10 mouse cellular contexts compared by ENCODE assay signal in genomic region chr16:10958763-10959440, GRCm38 (mm10).
DNase-seq lines count a peak whose midpoint lies in the region; ATAC-seq and TF ChIP-seq lines count a peak whose summit lies in the region.
"Had no signal": no experiment of that assay in that cellular context is flagged by ENCODE, and none has a peak within 500 bp of the region (broad histone marks: within the 10 kb centered on the region; RNA-seq: fewer than 3 reads in every experiment).

No protein-coding gene starts in this region.

- H3K4me2 ChIP-seq in lung, postnatal 0 days (replicated peaks; ENCODE audit: low read depth, low read length) = no peak overlapping the region

- peaks cover 72% of the 10 kb centered on the region for H3K36me3 ChIP-seq in limb, embryonic 10.5 days
- peaks cover 31% of the 10 kb centered on the region for H3K36me3 ChIP-seq in lung, postnatal 0 days (ENCODE audit: insufficient read depth, low read length)

- TF ChIP-seq CTCF in lung, postnatal 0 days (IDR thresholded peaks at IDR 0.05) = no peak

- peak overlapping the region; percentile 37 for H3K27ac ChIP-seq in limb, embryonic 10.5 days
- no peak overlapping the region for H3K27ac ChIP-seq in lung, postnatal 0 days (ENCODE audit: low read length)

- H3K9me3 ChIP-seq in limb, embryonic 10.5 days (replicated peaks) = no peaks in the 10 kb centered on the region
- H3K9me3 ChIP-seq in lung, postnatal 0 days (ENCODE audit: low read length) = no peaks in the 10 kb centered on the region

- no peak for ATAC-seq in lung, postnatal 0 days
- ATAC-seq: intestine, embryonic 16.5 days had no signal

- 80% methylated on average over 7 of the region's 7 CpGs for WGBS in limb, embryonic 10.5 days
- 69% methylated on average over 7 of the region's 7 CpGs for WGBS in lung, postnatal 0 days

- peak; percentile 27 to 32 for DNase-seq in cerebellum, postnatal 14 days
- no peak for DNase-seq in cerebellum, adult 18-20 months
- peak; percentile 43 for DNase-seq in brain, adult 2 months (ENCODE audit: low read depth, low spot score)
- DNase-seq in forelimb bud, embryonic 11.5 days (ENCODE audit: low read depth, low spot score) = peak; percentile 28
- DNase-seq in limb, embryonic 10.5 days (ENCODE audit: low spot score) = no peak
- DNase-seq in embryo, embryonic 11 days = no peak
- DNase-seq in retina, embryonic 14.5 days (ENCODE audit: low spot score) = no peak
- DNase-seq in lung, postnatal 0 days (ENCODE audit: low spot score) = no peak
- DNase-seq: liver had no signal

- H3K4me1 ChIP-seq in limb, embryonic 10.5 days = peaks cover 14% of the 10 kb centered on the region; the same call in 1 of the 2 replicates
- H3K4me1 ChIP-seq in lung, postnatal 0 days (ENCODE audit: insufficient read depth, low read depth, low read length) = no peaks in the 10 kb centered on the region

- no peaks in the 10 kb centered on the region for H3K27me3 ChIP-seq in limb, embryonic 10.5 days (ENCODE audit: low read depth, poor library complexity, severe bottlenecking)
- no peaks in the 10 kb centered on the region for H3K27me3 ChIP-seq in lung, postnatal 0 days (replicated peaks; ENCODE audit: insufficient read depth, low read length)

- no peak overlapping the region for H3K9ac ChIP-seq in lung, postnatal 0 days (replicated peaks; ENCODE audit: low read depth)

- TF ChIP-seq EP300 in lung, postnatal 0 days (IDR thresholded peaks at IDR 0.05) = no peak

- no peak overlapping the region for H3K4me3 ChIP-seq in limb, embryonic 10.5 days
- H3K4me3 ChIP-seq in lung, postnatal 0 days (ENCODE audit: low read depth, low read length) = no peak overlapping the region

Comparison
In these comparisons a context has a peak if more than half of its experiments do, and no peak if none do; other contexts are left out.
1. DNase-seq: peak in cerebellum, postnatal 14 days (2 of 2), brain, adult 2 months (single experiment) and forelimb bud, embryonic 11.5 days (single experiment); none in cerebellum, adult 18-20 months (0 of 2), limb, embryonic 10.5 days (single experiment), embryo, embryonic 11 days (single experiment), retina, embryonic 14.5 days (single experiment) and lung, postnatal 0 days (single experiment).